Mouse (Mus musculus): ENCODE measurements around the gene Ccnjl. TPM values are rescaled to one million over a fixed set of nuclear protein-coding genes. Genes with fewer than 3 reads are reported as not detected.

The Ccnjl gene
- polyA plus RNA-seq, 1 experiment from 2014 or later = 11.3 TPM

DNA sequence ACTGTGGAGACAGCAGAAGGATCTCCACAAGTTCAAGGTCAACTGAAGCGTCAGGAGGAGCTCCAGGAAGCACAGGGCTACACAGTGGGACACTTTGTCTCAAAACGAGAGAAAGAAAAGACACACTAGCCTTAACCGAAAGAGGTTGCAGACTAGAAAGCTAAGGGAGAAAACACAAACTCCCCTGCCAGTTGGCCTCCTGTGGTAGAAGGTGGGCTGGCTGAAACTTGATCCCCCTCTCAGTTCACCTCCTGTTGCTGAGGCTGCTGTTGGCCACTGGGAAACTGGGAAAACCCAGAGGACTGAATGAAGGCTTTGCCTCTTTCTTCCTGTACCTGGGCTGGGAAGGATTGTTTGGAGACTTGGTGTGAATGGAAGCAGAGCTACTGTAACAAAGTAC, 1.5 kb downstream of the Ccnjl start:
- 0 out of 2 replicates have a peak overlapping the region, but pooled peaks have one; percentile 12 for H3K4me2 ChIP-seq
- H3K9ac ChIP-seq = no peak overlapping the region
- peaks cover 14% of the 10 kb centered on the region; the same call in 1 of the 2 replicates for H3K4me1 ChIP-seq
- 21% methylated on average over 3 of the region's 3 CpGs for WGBS
- no peak overlapping the region for H3K4me3 ChIP-seq
- H3K27me3 ChIP-seq = no peaks in the 10 kb centered on the region
- no peak for ATAC-seq (ENCODE audit: insufficient number of reproducible peaks, low FRiP score, low TSS enrichment, low read depth)
- peaks cover 7% of the 10 kb centered on the region; the same call in 1 of the 2 replicates for H3K36me3 ChIP-seq
- no peak overlapping the region for H3K27ac ChIP-seq
- H3K9me3 ChIP-seq = no peaks in the 10 kb centered on the region

DNA sequence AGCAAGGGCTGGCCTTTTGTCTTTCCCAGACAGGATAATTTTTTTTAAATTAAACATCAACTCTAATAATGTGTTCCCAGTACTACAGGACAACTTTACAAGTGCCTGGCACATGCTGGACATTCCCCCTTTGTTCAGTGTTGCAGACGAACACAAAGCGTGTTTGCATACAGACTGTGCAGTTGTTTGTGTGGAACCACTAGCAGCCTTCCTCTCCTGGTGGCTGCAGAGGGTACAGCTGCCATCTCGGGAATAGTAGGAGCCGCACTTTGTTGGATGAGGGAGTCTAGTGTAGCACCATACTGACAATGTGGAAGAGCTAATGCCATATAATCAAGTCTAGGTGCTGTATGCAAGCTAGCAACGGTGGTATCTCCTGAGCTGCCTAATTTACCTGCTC, 3.0 kb downstream of the Ccnjl start:
- WGBS = 80% methylated on average over 5 of the region's 5 CpGs
- no peak overlapping the region for H3K9ac ChIP-seq
- H3K36me3 ChIP-seq = peaks cover 7% of the 10 kb centered on the region; the same call in 1 of the 2 replicates
- peaks cover 14% of the 10 kb centered on the region; the same call in 1 of the 2 replicates for H3K4me1 ChIP-seq
- no peaks in the 10 kb centered on the region for H3K9me3 ChIP-seq
- no peak overlapping the region for H3K4me3 ChIP-seq
- H3K4me2 ChIP-seq = no peak overlapping the region
- H3K27me3 ChIP-seq = no peaks in the 10 kb centered on the region
- H3K27ac ChIP-seq = no peak overlapping the region
- no peak for ATAC-seq (ENCODE audit: insufficient number of reproducible peaks, low FRiP score, low TSS enrichment, low read depth)

DNA sequence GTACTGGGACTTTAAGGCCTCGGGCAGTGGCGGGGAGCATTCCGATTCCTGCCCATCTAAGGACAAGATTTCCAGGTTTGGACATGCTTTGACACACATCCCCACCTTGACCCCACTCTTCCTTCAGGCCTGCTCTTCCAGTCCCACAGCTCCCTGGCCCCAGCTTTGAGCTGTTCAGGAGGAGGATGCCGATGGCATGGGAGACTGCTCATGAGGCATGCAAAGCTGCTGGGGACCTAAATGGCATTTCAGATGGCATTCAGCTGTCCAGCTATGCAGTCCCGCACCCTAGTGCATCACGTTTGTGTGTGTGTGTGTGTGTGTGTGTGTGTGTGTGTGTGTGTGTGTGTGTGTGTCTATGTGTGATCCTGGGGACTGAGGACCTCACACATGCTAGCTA, 8.5 kb downstream of the Ccnjl start:
- no peak for ATAC-seq (ENCODE audit: insufficient number of reproducible peaks, low FRiP score, low TSS enrichment, low read depth)
- Histone ChIP-seq H3K4me2 (no peak overlapping the region), H3K4me3 (no peak overlapping the region), H3K36me3 (peaks cover 7% of the 10 kb centered on the region), H3K27ac (no peak overlapping the region), H3K4me1 (0 out of 2 replicates have a peak, but pooled peaks cover 3% of the 10 kb centered on the region), H3K27me3 (no peaks in the 10 kb centered on the region), H3K9me3 (no peaks in the 10 kb centered on the region), H3K9ac (no peak overlapping the region)
- WGBS = 70% methylated on average over 6 of the region's 6 CpGs

DNA sequence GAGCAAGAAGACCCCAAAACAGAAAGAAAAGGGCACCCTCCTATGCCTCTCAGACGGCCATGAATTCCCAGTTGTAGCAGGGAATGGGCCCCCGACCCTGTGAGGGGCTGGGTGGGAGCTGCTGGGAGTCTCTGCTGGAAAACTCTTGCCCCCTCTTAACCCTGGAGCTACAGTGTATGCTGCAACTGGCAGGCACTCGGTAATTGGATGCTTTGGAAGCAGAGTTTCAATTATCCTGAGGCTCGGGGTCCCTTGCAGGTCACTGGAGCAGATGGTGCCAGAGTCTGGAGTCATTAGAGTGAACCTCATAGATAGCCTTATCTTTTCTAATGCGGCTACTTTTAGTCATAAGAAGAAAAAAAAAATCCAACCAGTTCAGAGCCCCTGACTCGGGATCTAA, 11.3 kb downstream of the Ccnjl start:
- 14% methylated on average over 6 of the region's 6 CpGs for WGBS
- Histone ChIP-seq H3K4me3 (no peak overlapping the region), H3K27ac (no peak overlapping the region), H3K9me3 (no peaks in the 10 kb centered on the region), H3K36me3 (no peaks in the 10 kb centered on the region; the same call in none of the 2 replicates), H3K9ac (no peak overlapping the region), H3K4me1 (0 out of 2 replicates have a peak, but pooled peaks cover 3% of the 10 kb centered on the region), H3K4me2 (no peak overlapping the region), H3K27me3 (no peaks in the 10 kb centered on the region)
- ATAC-seq (ENCODE audit: insufficient number of reproducible peaks, low FRiP score, low TSS enrichment, low read depth) = no peak

DNA sequence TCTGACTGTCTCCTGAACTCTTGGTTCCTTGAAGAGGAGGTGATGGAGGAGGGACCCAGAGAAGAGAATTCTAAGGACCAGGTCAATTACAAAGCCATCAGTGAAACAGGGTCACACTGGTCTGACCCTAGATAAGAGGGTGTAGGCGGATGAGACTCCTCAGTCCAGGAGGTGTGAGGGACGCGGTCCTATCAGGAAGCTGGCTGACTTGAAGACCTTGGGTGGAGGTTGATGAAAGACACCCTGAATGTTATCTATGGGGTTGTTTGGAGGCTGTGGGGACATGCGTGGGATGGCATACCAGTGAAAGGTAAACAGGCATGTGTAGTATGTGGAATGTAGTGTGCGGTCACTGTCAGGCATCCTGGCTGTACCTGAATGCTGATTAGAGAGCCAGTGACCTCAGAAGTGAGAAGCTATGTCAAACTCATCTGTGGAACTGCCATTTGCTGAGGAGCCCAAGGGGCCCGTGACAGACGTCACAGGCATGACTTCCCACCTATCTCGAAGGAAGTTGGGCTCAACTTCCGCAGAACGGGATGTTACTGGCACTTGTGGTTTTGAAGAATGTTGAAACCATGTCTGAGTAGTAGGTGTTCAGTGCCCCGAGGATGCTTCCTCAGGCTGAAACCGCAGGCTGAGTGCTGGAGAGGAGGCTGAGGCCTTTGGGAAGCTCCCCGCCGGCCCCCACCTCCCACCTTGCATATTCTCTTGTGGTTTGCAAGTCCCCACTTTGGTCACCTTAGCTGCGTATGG, 15.3 kb downstream of the Ccnjl start:
- Histone ChIP-seq H3K27ac (no peak overlapping the region), H3K36me3 (0 out of 2 replicates have a peak, but pooled peaks cover 3% of the 10 kb centered on the region), H3K4me2 (no peak overlapping the region), H3K27me3 (no peaks in the 10 kb centered on the region), H3K9ac (no peak overlapping the region), H3K9me3 (no peaks in the 10 kb centered on the region), H3K4me1 (peaks cover 14% of the 10 kb centered on the region), H3K4me3 (no peak overlapping the region)
- ATAC-seq (ENCODE audit: insufficient number of reproducible peaks, low FRiP score, low TSS enrichment, low read depth) = no peak
- WGBS = 86% methylated on average over 15 of the region's 15 CpGs

DNA sequence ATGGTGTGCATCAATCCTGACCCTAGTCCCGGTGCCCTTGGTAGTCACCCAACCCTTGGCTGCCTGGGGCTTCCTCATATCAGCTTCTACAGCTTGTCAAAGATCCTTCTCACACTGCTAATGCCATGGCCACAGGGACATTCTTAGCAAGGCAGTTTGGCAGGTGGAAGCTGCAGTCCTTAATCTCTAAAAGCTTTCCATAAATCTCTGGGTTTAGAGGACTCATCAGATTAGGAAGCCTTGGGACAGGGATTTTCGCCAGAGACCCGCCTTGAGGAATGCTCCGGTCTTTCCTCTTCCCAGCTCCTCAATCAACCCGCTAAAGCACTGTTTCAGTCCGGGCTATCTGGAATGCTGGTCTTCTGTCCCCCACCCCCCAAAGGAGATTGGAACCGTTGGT, 16.2 kb downstream of the Ccnjl start:
- Histone ChIP-seq H3K4me1 (peaks cover 18% of the 10 kb centered on the region), H3K27ac (no peak overlapping the region), H3K4me2 (no peak overlapping the region), H3K27me3 (no peaks in the 10 kb centered on the region), H3K36me3 (0 out of 2 replicates have a peak, but pooled peaks cover 3% of the 10 kb centered on the region), H3K4me3 (no peak overlapping the region), H3K9ac (no peak overlapping the region), H3K9me3 (no peaks in the 10 kb centered on the region)
- 77% methylated on average over 7 of the region's 7 CpGs for WGBS
- ATAC-seq (ENCODE audit: insufficient number of reproducible peaks, low FRiP score, low TSS enrichment, low read depth) = no peak

DNA sequence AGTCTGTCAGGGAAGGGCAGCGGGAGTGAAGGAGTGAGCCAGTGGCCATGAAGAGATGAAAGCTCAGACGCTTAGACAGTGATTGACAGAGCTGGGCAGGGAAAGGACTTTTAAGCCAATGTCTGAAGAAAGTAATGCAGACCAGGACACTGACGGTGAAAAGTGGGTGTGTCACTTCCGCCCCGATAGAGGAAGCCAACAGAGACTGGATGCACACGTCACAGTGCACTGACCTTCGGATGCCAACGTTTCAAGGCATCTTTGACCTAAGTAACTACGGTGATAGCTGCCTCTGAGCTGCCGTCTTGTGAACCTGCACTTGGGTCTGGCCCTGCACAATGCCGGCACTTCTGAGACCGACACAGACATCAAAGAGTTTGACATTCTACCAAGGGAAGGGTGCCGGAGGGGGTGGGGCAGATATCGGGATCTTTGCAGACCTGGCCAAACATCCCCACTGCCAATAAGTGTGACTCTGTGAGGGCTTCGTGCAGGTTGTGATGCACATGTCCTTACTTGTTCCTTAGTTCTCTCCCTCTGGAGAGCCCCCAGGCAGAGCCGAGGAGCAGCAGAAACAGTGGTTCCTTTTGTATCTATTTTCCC, 17.4 kb downstream of the Ccnjl start:
- Histone ChIP-seq H3K36me3 (0 out of 2 replicates have a peak, but pooled peaks cover 3% of the 10 kb centered on the region), H3K9me3 (no peaks in the 10 kb centered on the region), H3K4me2 (no peak overlapping the region), H3K27ac (no peak overlapping the region), H3K4me3 (no peak overlapping the region), H3K9ac (no peak overlapping the region), H3K27me3 (no peaks in the 10 kb centered on the region), H3K4me1 (peaks cover 18% of the 10 kb centered on the region)
- ATAC-seq (ENCODE audit: insufficient number of reproducible peaks, low FRiP score, low TSS enrichment, low read depth) = no peak
- 55% methylated on average over 16 of the region's 16 CpGs for WGBS

DNA sequence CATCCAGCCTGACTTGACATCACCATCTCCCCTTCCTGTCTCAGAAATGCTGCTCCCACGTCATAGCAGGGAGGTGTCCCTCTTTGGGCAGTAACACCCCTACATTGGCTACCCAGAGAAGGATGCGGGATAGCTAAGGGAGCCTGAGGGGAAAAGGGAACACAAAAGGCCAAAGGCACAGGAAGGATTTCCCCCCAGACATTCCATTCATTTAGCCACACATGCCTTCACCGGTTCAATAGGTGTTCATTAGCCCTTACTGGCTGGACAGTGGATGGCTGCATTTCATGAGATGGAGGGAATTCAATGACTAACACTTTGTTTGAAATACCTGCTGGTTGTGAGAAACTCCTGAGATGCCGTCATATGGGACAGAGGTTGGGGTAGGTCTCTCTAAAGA, 18.1 kb downstream of the Ccnjl start:
- no peak for ATAC-seq (ENCODE audit: insufficient number of reproducible peaks, low FRiP score, low TSS enrichment, low read depth)
- Histone ChIP-seq H3K4me3 (no peak overlapping the region), H3K4me2 (no peak overlapping the region), H3K9me3 (no peaks in the 10 kb centered on the region), H3K9ac (no peak overlapping the region), H3K27me3 (no peaks in the 10 kb centered on the region), H3K4me1 (peaks cover 18% of the 10 kb centered on the region), H3K36me3 (0 out of 2 replicates have a peak, but pooled peaks cover 3% of the 10 kb centered on the region), H3K27ac (no peak overlapping the region)
- 74% methylated on average over 4 of the region's 4 CpGs for WGBS

DNA sequence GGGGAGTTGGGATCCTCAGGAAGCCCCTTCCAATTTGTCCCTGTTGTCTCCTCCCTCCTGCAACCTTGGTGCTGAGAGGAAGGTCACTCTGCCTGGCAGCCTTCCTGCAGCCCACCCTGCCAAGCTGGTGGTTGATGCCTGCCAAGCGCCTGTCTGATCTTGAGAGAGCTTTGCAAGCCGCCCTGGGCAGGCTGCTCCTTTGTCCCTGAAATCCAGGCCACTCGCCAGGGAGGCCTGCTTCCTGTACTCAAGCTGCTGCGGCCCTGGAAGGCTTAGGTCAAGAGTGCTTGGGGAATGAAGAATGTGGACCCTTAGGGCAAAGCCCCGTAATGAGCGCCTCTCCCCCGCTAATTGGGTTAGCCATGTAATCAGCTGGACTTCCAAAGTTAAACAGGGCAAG, 19.6 kb downstream of the Ccnjl start:
- peak overlapping the region; percentile 43 for H3K27ac ChIP-seq
- no peak overlapping the region for H3K4me3 ChIP-seq
- peaks cover 18% of the 10 kb centered on the region for H3K4me1 ChIP-seq
- no peaks in the 10 kb centered on the region for H3K27me3 ChIP-seq
- no peak overlapping the region for H3K9ac ChIP-seq
- no peak overlapping the region for H3K4me2 ChIP-seq
- ATAC-seq (ENCODE audit: insufficient number of reproducible peaks, low FRiP score, low TSS enrichment, low read depth) = no peak
- 0 out of 2 replicates have a peak, but pooled peaks cover 3% of the 10 kb centered on the region for H3K36me3 ChIP-seq
- no peaks in the 10 kb centered on the region for H3K9me3 ChIP-seq
- 26% methylated on average over 7 of the region's 7 CpGs for WGBS

DNA sequence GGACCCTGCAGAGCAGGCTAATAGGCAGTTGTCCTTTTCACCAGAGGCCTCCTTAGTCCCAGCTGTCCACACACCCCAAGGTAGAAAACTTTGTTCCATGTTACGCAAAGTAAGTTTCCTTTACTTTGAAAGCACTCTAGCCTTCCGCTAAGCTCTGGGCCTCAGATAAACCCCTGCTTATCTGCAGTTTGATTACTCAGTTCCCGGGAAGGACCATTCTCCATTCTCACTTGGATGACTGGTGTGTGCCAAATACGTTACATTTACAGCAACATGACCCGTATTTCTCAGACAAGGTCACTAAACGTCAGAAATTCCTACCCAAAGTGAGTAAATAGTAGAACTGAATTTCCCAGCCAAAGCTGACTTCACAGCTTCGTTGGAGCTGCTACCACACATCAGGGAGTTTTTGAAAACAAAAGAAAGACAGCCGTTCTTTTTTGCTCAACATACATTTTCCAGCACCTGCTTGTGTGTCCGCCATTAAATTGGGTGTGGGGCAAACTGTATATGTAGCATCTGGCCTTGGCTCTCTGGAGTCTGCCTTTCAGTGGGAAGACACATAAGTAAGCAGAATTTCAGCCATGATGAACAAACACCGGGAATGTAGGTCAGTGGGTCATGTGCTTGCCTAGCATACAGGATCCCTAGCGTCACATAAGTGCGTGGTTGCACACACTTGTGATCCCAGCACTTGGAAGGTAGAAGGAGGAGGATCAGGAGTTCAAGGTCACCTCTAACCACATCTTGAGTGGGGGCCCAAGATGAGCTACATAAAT, 20.3 kb downstream of the Ccnjl start:
- Histone ChIP-seq H3K4me2 (no peak overlapping the region), H3K9ac (no peak overlapping the region), H3K4me1 (peaks cover 18% of the 10 kb centered on the region), H3K27ac (peak overlapping the region; percentile 43), H3K4me3 (no peak overlapping the region), H3K27me3 (no peaks in the 10 kb centered on the region), H3K36me3 (0 out of 2 replicates have a peak, but pooled peaks cover 3% of the 10 kb centered on the region), H3K9me3 (no peaks in the 10 kb centered on the region)
- 61% methylated on average over 12 of the region's 12 CpGs for WGBS
- ATAC-seq (ENCODE audit: insufficient number of reproducible peaks, low FRiP score, low TSS enrichment, low read depth) = no peak

DNA sequence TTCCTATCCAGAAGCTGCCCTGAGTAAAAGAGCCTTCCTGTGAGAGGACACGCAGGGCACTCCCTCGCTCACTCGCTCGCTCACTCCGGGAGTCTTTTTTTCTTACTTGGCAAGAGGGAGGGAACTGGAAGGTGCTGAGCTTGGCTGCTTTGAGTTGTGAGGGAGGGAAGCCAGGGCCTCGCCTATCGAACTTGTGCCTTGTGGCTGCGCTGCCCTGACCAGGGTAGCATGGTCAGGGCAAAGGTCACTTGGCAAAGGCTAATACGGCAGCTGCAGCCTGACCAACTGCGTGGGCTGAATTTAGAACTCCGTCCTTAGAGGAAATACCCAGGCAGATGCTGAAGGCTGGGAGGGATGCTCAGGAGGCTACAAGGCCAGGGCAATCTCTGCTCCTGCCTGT, 21.1 kb downstream of the Ccnjl start:
- WGBS = 49% methylated on average over 11 of the region's 11 CpGs
- no peak overlapping the region for H3K4me3 ChIP-seq
- H3K27me3 ChIP-seq = no peaks in the 10 kb centered on the region
- 0 out of 2 replicates have a peak, but pooled peaks cover 3% of the 10 kb centered on the region for H3K36me3 ChIP-seq
- no peak overlapping the region for H3K9ac ChIP-seq
- 0 out of 2 replicates have a peak, but pooled peaks have one; percentile 27 for ATAC-seq (ENCODE audit: insufficient number of reproducible peaks, low FRiP score, low TSS enrichment, low read depth)
- H3K9me3 ChIP-seq = no peaks in the 10 kb centered on the region
- no peak overlapping the region for H3K4me2 ChIP-seq
- H3K4me1 ChIP-seq = peaks cover 18% of the 10 kb centered on the region
- 0 out of 2 replicates have a peak overlapping the region, but pooled peaks have one; percentile 7 for H3K27ac ChIP-seq

Data from limb, embryonic 15.5 days (tissue).